Mouse (Mus musculus): ENCODE measurements around the gene Tnrc6a.

Tnrc6a gene

GRCm38 (mm10) chr7:123193201-123193600 lies 69.5 kb downstream of the Tnrc6a start:
- DNase-seq: no peak

- DNase-seq: peak; percentile 38
Observed at GRCm38 (mm10) chr7:123194696-123195095, 71.0 kb downstream of the Tnrc6a start.

GRCm38 (mm10) chr7:123196432-123196831 lies 72.7 kb downstream of the Tnrc6a start:
- no peak for DNase-seq

- no peak for DNase-seq
Observed at GRCm38 (mm10) chr7:123198695-123199094, 75.0 kb downstream of the Tnrc6a start.

- DNase-seq: no peak
Observed at GRCm38 (mm10) chr7:123199151-123199550, 75.5 kb downstream of the Tnrc6a start.

DNA sequence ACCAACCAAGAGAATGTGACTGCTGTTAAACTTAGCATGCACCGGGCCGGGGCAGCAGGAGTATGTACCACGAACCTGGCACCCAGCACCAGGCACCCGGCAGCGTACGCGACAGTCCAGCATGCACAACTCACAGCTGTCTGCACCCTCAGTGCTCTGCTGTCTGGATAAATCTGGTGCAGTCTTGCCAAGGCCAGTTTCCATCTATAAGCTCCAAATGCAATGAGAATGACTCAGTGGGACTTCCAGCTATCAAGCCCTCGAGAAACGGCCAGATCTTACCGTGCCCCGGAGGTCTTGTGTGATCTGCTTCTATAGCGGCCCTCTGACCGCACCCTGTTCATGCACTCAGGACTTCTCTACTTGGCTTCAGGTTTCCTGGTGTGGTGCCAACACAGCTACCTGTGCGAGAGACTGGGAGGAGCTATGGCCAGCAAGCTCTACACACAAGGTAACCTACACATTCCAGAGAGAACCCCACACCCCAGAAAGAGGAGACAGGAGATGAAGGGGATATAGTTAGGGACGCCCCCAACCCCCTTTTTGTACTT lies 76.0 kb downstream of the Tnrc6a start:
- DNase-seq: no peak

DNA sequence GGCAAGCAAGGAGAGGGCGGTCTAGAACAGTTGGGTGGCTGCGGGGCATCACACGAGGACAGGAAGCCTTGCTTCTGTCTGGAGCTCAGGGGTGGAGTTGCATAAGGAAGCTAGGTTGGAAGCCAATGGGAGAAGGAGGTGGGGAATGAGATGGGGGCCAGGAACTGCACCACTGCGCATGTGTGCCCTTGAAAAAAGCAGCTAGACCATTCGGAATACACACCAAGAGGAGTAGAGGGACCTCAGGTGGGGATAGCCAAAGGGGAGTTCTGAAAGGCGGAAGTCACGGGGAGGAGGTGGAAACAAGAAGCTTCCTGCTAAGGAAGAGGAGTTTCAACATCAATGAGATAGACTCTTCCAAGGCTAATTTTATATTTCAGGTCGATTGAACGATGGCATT lies 77.0 kb downstream of the Tnrc6a start:
- no peak for DNase-seq

DNA sequence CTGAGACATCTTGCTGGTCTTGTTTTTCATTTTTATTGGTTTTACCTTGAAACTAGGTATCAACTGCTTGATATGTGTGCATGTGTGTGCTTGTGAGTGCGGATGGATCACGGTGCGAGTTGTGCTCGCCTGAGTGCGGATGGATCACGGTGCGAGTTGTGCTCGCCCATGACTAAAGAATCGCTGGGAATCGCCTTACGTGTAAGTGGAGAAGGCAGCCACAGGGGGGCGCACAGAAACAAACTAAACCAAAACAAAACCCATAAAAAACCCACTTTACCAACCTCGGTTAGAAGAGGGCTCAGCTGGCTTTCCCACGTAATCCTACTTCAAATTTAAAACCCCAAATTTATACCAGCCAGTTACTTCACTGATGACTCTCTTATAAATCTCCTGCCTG lies 81.6 kb downstream of the Tnrc6a start:
- DNase-seq: peak; percentile 53

DNA sequence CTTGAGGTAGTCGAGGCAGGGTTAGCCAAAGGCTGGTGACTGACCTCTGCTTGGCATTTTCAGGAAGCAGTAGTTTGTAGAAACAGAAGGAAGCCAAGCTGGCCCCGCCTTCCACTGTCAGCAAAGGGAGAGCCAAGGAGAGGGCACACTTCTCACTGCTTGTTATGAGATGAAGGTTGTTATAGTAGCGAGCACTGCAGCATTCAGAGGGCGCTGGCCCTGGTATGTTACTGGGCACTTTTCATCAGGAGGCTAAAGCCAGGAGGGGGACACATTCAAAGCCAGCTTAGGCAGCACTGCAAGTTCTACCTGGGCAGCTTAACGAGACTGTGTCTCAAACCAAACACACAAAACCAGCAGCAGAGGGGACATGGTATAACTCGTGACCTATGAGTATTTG lies 83.9 kb downstream of the Tnrc6a start:
- DNase-seq: no peak

DNA sequence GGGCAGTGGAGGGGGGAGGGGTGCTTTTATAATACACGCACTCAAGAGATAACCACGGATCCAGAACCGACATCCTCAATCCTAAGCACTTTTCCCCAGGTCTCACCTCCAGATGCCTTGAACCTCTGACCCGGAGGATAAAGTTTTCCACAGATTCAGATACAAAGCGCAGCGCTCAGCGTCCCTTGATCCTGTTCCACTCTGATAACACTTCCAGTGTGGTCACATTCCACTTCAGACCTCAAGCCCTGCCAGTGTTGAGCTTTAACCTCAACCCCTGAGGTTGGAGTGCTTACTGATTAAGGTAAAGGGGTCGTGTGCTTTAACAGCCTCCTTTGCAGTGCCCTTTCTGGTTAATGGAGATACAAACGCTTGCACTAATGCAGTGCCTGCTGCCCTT lies 86.2 kb downstream of the Tnrc6a start:
- no peak for DNase-seq

DNA sequence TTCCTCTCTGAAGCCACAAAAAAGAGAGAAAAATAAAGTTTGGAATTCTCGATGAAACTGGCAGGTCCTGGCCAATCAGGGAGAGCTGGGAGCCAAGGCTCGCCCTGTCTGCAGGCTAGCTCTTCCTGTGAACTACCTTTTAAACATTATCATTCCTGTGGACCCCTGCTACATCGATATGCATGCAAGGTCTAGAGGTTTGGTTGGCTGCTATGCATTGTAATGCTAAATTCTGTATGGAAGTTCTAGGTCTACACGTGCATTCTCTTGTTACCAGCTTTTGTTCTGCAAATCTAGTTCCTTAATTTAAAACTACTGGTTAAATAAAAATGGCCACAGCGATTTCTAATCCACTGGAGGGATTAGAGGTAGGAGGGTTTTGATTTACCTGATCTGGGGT lies 87.8 kb downstream of the Tnrc6a start:
- DNase-seq: no peak

- DNase-seq: no peak
Observed at GRCm38 (mm10) chr7:123212316-123212715, 88.6 kb downstream of the Tnrc6a start.

GRCm38 (mm10) chr7:123214365-123215075 lies 90.8 kb downstream of the Tnrc6a start, which contains the start of gene Slc5a11:
Gene Slc5a11, plus strand, starts transcription at chr7:123214780.
- no peak for DNase-seq

DNA sequence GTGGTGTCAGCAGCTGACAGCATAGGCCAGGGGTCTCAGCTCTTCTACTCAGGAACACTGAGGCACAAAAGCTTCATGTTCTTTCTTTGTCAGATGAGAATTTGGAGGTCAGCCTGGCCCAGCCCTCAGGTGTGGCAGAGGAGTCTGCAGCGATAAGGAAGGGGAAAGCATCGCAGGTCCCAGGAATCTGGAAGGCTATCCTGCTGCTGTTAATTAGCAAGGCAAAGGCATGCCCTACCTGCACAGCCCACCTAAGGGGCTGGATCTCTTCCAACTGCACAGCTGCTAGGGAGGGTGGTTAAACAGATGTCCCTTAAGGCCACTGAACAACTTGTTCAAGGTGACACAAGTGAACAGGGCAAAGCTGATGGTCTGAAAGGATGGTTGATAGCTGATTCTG lies 91.5 kb downstream of the Tnrc6a start:
- no peak for DNase-seq

DNA sequence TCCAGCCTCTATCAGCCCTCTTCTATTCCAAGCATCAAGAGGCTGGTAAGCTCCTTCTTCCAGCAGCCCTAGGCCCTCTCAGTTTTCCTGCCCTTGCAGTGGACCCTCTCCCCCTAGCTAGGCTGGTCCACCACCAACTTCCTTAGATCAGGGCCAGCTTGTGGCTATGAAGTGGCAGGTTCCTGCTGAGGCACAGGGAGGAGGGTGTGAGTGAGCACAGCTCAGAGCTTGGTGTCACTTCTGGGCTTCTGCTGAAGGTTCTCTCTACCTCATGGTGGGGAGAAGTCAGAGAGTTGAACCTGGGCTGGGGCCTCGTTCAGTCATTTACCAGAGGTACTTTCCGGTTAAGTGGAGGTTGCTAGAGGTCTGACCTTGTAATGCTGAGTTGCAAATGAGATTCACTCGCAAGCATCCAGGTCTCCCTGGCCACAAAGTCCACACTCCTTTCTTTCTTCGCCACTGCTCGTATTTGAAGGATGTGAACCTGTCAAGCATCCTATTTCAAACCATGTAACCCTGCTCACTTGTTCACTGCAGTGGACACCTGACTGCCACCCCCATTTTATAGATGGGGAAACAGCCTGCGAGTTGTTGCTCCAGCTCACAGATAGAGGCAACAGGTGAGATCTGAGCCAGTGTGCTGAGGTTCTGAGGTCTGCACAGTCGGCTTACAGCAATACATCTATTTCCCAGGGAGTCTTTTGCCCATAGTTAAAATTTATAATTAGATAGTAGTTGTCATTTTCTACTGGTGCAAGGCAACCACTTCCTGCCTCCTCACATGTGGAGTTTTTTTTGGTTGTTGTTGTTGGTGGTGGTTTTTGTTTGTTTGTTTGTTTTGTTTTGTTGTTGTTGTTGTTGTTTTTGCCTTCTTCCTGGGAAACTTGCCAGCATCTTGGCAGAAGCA lies 94.0 kb downstream of the Tnrc6a start:
- no peak for DNase-seq

DNA sequence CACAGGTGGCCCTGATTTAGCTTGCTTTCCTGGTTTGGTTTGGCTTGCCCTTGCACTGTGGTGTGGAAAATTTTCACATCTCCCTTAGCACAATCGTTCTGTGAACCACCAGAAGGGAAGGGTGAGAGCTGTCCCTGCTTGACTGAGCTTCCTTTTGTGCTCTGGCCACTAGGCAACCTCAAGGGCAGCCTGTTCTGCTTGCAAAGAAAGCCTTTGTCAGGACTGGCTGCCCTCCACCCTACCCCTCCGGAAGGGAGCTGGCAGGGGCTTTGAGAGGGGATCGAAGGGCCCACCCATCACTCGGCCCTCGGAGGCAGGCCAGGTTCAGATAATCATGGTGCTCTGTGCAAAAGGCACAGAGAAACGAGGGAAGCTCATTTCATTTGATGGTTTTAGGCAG lies 94.9 kb downstream of the Tnrc6a start:
- DNase-seq: no peak

DNA sequence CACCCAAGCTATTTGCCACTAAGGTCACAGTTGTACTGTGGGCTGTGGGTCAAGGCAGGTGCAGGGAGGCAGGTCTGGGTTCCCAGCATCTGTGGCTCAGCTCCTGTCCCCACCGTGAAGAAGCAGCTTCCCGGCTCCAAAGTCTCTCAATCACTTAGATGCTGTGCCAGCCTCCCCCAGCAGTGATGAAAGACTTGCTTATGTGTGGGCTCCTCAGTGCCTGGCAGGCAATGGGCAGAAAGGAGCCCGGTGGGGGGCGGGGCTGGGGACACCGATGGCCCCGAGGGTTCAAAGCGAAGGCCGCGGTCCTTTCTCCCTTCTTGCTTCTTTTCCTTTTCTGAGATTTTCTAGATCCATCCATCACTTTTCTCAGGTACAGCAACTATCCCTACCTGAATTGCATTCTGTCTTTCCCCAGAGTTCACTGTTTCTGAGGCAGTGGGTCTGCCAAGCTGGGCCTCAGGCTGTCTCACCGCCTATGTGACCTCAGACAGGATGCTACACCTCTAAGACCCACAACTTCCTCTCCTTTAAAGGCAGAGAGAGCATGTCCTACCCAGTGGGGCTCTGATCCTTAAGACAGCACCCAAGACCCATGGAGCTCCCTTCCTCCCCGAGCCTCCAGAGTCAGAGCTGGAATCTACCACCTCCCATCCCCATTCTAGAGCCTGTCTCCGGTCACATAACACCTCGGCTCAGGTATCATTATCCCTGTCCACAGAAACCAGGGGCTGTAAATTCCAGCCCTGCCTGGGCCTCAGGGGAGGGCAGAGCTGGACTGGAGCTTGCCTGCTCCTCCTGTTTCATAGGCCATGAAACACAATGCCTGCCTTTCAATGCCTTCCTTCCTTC lies 96.3 kb downstream of the Tnrc6a start:
- no peak for DNase-seq

GRCm38 (mm10) chr7:123220633-123220942 lies 96.9 kb downstream of the Tnrc6a start:
- no peak for DNase-seq

DNA sequence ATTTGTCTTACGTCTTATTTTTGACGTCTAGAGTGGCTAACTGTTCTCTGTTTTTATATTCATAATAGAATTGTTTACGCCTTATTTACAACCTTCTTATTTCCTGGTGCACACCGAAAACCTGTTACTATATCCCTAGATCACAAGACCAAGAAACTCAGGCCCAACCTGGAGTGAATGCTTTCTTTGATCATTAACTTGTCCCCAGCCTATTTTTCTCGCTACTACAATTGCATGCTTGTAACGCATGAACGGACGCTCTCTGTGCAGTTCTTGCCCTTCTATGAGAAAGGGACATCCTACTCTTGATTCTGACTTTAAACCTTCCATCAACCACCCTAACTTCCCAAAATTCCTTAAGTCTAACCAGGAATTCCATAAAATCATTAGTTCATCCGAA lies 100.4 kb downstream of the Tnrc6a start:
- no peak for DNase-seq

- DNase-seq: no peak
Observed at GRCm38 (mm10) chr7:123225159-123225558, 101.5 kb downstream of the Tnrc6a start.

DNA sequence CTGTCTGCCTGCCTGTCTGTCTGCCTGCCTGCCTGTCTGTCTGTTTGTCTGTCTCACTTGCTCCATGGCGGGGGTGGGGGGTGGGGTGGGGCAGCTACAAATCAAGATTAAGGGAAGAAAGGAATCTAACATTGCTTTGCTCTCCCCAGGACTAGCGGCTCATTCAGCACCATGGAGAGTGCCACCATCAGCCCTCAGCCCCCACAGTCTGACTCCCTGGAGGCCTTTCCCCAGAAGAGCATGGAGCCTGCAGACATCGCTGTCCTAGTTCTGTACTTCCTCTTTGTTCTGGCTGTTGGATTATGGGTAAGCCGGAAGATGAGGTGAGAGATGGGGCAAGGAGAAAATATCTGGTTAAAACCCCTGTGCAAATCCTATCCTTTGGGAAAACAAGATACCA lies 111.8 kb downstream of the Tnrc6a start:
- DNase-seq: no peak

- no peak for DNase-seq
Observed at GRCm38 (mm10) chr7:123238621-123239020, 114.9 kb downstream of the Tnrc6a start.

- DNase-seq: no peak
Observed at GRCm38 (mm10) chr7:123240064-123240463, 116.4 kb downstream of the Tnrc6a start.

All from cerebellum, adult 11 months (tissue).